Mouse (Mus musculus): ENCODE results near the gene Sh3pxd2a.

DNA sequence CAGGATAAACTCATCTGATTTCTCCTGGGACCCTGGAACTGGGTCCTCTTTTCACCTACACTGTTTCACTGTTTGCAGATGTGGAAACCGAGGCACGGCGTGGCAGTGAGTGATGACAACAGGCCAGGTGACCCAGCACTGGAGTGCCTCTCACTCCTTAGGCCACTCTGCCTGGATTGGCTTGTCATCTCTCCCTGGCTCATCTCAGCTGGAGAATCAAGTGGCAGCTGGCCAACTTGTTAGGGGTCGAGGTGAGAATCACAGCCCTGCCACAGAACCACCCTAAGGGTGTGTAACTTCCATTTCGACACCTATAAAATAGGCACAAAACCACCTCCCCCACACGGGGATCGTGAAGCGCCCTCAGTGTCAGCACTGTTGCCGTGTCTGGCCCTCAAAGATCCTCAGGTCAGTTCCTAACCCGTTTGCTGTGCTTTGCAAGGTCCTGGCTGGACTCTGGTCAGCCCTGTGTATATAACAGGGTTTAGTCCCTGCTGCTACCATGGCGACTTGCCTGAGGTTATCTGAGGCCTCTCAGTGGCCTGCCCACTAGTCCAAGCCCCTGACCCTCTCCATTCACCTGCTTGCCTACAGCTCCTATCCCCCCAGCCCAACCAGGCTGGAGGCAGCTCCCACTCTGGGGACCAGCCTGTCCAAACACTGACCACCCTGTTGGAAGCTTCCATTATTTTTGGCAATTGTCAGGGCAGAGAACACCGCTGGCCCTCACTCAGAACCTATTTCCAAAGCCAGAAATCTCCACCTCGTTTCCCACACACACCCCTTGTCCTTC, 6.3 kb downstream of the Sh3pxd2a start:
- no peak for TF ChIP-seq CTCF (IDR thresholded peaks at IDR 0.05; ENCODE audit: extremely low read depth, insufficient read depth, insufficient read length, insufficient replicate concordance)
- no peak for TF ChIP-seq POLR2A (IDR thresholded peaks at IDR 0.05; ENCODE audit: low read depth, low read length)
